Mouse (Mus musculus): ENCODE measurements around the gene Apex1.
"Not testable (repeated sequence)": the region's sequence is repeated elsewhere in the genome, so short reads cannot be mapped to it uniquely, and the experiment has no call there.

The Apex1 gene

DNA sequence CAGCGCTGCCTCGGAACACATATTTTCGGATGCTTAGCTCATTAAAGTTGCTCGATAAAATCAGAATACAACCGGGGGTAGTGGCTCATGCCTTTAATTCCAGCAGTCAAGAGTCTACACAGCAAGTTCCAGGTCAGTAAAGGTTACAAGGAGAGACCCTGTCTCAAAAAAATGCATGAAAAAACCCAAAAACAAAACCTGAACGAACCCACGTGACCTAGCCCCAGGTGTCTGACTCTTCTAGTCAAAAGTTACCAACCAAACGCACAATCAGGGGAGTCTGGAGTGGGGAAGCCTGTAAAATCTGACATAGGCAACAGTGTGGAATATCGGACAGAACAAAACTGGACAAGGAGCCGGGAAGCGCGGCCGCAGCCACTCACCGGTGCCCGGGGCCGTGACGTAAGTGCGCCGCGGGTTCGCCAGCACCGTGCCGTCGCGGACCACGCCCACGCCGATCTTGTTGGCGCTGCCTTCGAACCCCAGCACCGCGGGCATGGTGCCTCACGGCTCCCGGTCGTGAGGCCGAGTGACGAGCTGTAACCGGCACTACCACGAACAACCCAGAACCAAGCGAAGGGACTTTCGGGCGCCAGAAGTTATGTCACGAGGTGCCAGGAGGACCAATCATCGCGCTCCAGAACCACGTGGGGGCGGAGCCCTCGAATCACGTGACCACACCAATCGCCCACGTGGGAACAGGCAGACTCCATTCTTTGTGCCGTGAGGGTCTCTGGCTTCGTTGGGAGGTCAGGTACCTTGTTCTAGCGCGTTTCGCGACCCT lies at the start of gene Apex1, which contains the start of gene Osgep:
Apex1 (plus strand) TSS at position 688 of the 784 bp plus-strand sequence.
Osgep (minus strand) TSS at position 613 of the 784 bp plus-strand sequence.
- DNase-seq (ENCODE audit: low read depth): peak; percentile 96

- no peak for DNase-seq (ENCODE audit: low read depth)
Measured at GRCm38 (mm10) chr14:50875175-50875574, 49.6 kb upstream of the Apex1 start.

GRCm38 (mm10) chr14:50875591-50876230 lies 49.1 kb upstream of the Apex1 start:
- no peak for DNase-seq (ENCODE audit: low read depth)

- DNase-seq (ENCODE audit: low read depth): no peak
Measured at GRCm38 (mm10) chr14:50876236-50876950, 48.4 kb upstream of the Apex1 start.

- DNase-seq (ENCODE audit: low read depth): no peak
Measured at GRCm38 (mm10) chr14:50891621-50892020, 33.1 kb upstream of the Apex1 start.

DNA sequence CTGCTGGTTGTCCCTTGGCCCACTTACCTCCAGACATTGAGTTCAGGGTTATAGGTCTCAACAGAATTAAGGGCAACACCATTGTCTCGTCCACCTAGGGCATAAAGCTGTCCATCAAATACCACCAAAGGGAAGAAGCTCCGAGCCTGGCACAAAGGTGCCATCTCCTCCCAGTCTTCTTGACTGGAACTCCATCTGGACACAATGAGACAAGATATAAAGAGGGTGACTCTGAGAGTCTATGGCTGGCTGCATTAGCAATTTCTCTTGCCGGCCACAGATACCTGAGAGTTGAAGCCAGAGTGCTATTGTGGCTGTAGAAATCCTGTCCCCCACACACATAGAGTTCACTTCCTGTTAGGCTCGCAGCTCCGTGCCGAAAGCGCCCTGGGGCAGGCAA lies 32.7 kb upstream of the Apex1 start:
- DNase-seq (ENCODE audit: low read depth): no peak

DNA sequence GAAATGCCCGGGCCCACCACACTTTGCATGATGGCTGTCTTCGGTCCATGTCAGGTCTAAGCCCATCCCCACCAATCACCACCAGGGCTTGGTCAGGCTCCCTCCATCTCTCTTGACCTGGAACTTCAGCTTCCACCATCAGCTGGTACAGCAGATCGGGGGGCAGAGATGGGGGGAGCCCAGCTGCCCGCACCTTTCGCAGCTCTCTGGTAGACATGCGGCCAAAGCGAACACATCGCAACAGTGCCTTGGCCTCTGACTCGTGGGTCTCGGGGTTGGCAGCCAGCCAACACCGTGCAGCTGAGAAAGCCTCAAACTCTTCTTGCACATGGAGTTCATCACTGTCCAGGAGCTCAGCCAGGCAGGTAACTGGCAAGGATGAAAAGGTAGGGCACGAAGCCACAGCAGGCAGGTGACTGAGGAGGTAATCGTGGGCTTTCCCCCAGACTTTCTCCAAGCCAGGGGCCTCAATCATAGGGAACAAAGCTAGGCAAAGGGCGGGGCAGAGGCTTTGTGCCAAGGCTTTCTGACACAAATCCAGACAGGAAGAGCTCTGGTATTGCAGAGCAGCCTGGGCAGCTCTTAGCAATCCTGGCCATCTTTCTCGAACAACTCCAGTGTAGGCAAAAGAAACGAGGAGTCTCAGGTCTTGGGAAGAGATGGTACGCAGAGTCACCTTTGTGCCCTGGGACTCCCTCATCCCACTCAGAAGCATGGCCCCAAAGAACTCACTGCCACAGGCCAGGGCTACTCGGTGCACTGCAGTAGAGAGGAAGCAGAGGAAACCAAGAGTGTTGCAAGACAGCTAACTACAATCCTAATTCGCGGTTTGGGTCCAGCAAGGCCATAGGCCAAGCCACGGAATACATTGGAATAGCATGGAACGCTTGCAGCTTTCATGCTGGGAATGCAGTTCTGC lies 32.0 kb upstream of the Apex1 start:
- DNase-seq (ENCODE audit: low read depth): peak; percentile 68

- peak; percentile 3 for DNase-seq (ENCODE audit: low read depth)
Measured at GRCm38 (mm10) chr14:50895407-50895806, 29.4 kb upstream of the Apex1 start.

GRCm38 (mm10) chr14:50895985-50896746 lies 28.6 kb upstream of the Apex1 start:
- peak; percentile 94 for DNase-seq (ENCODE audit: low read depth)

DNA sequence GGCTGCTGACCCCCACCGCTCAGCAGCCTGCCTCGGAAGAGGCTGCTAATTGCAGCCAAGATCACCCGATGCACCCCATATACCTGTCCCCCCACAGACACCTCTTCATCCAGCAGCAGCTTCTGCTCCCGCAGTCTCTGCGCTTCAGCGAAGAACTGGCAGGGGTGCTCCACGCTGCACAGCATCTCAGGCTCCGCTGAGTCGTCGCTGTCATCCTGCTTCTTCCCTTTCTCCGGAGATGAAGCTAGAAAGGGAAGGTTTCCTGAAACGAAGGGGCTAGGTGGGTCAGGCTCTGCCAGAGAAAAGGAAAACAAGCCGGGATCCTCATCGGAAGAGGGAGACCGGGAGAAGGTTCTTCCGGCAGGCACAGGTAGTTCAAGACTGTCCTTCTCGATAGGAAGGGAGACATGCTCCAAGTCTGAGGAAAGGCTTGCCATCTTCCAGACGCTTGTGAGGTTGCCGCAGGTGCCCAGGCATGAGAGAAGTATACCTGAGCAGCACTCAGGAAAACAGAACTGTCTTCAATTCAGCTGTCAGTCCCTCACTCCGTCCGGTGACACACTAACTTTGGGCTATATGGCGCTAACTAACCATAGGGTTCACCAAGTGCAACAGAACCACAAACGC lies 27.9 kb upstream of the Apex1 start:
- peak; percentile 31 for DNase-seq (ENCODE audit: low read depth)

DNA sequence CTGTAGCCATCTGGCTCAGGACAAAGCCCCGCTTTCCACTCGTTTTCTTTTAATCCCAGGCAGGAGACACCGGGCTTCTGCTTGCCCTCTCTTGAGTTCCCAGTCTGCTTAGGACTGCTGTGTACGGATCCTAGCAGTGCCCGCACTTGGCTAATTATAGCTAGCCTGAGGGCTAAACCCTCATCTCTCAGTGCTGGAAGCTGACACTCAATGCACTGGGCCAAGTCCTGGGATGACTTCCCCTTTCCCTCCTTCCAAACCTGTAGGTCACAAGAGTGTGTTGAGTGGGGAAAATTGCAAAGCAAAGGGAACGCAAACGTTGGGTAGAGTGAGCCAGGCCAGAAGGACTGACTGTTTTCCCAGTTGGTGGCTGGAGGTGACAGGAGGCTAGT lies 27.4 kb upstream of the Apex1 start, which contains the start of gene Klhl33:
Klhl33 (minus strand) TSS at position 134 of the 392 bp plus-strand sequence.
- DNase-seq (ENCODE audit: low read depth): peak; percentile 17

DNA sequence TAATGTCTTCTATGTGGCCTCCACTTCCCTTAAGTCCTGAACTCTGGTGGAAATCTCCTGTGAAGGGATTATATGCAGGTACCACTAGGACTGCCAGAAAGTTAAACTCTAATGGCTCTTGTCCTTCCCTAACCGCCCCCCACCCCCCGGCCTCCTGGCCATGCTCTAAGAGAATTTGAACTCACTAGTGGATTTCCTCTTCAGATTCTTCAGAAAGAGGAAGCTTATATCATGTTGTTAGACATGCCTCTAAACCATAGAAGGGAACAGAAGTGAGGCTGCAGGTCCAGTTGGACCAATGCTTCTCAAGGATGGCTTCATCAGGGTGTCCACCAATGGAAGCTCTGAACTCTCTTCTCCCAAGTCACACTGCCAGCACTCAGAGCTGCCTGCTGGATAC lies 26.8 kb upstream of the Apex1 start:
- DNase-seq (ENCODE audit: low read depth): not testable (repeated sequence)

- no peak for DNase-seq (ENCODE audit: low read depth)
Measured at GRCm38 (mm10) chr14:50903973-50904827, 20.6 kb upstream of the Apex1 start.

GRCm38 (mm10) chr14:50904828-50905129 lies 20.0 kb upstream of the Apex1 start:
- DNase-seq (ENCODE audit: low read depth): no peak

DNA sequence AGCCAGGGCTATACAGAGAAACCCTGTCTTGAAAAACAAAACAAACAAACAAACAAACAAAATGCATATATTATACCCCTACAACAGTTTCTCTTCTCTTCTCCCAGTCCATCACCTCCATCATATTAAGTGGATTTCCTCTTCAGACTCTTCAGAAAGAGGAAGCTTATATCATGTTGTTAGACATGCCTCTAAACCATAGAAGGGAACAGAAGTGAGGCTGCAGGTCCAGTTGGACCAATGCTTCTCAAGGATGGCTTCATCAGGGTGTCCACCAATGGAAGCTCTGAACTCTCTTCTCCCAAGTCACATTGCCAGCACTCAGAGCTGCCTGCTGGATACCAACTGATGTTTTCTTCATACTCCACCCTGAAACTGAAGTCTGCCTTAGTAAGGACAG lies 19.4 kb upstream of the Apex1 start:
- not testable (repeated sequence) for DNase-seq (ENCODE audit: low read depth)

- no peak for DNase-seq (ENCODE audit: low read depth)
Measured at GRCm38 (mm10) chr14:50908126-50908525, 16.6 kb upstream of the Apex1 start.

DNA sequence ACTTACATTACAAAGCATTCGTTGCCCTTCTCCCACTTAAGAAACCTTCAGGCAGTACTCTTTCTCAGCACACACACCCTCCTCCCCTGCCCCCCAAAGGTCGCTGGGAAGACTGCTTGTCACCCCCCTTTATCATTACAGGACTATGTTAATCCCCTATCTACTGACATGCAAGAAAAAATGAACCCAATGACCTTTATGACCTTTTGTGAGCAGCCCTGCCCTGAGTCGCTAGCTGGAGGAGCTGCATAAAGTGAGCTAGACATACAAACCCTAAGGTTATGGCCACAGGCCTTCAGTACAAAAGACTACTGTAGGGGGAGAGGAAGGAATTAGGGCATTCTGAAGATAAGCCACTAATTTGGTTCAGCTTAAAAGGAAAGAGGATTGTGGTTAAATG lies 13.4 kb upstream of the Apex1 start:
- DNase-seq (ENCODE audit: low read depth): no peak

DNA sequence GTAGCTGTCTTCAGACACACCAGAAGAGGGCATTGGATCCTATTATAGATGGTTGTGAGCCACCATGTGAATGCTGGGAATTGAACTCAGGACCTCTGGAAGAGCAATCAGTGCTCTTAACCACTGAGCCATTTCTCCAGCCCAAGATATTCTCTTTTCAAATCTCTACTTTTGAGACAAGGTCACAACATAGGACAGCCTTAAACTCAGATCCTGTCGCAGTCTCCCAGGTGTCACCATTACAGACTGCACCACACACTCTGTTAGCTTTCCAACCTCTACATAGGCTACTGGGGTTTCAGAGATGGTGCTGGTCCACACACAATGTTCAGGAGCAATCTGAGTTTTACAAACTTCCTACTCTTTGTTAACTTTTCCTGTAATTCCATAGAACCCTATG lies 1.3 kb upstream of the Apex1 start:
- peak; percentile 3 for DNase-seq (ENCODE audit: low read depth)

GRCm38 (mm10) chr14:50925111-50925920 lies 548 bp downstream of the Apex1 start:
- peak; percentile 31 for DNase-seq (ENCODE audit: low read depth)
